Mouse (Mus musculus): ENCODE data around the gene Rbpj. TPM values are rescaled to one million over a fixed set of nuclear protein-coding genes. Genes with fewer than 3 reads are reported as not detected.

The Rbpj gene
- polyA plus RNA-seq, 1 experiment from 2014 or later: 25.9 TPM

- H3K27ac ChIP-seq: no peak overlapping the region
- no peak overlapping the region for H3K9ac ChIP-seq (ENCODE audit: low read depth, low read length)
- H3K36me3 ChIP-seq (ENCODE audit: insufficient read depth, low read length): no peaks in the 10 kb centered on the region
- DNase-seq (ENCODE audit: low spot score) (no peak), ATAC-seq (replicated peaks; ENCODE audit: low FRiP score, low read depth) (no peak)
- no peak for TF ChIP-seq CTCF (IDR thresholded peaks at IDR 0.05; ENCODE audit: low read depth)
- no peaks in the 10 kb centered on the region for H3K4me1 ChIP-seq (replicated peaks; ENCODE audit: insufficient read depth, low read length)
- H3K4me2 ChIP-seq (ENCODE audit: low read length): no peak overlapping the region
- no peaks in the 10 kb centered on the region for H3K27me3 ChIP-seq (ENCODE audit: insufficient read depth, low read length)
- WGBS: 68% methylated on average over 6 of the region's 6 CpGs
- no peak overlapping the region for H3K4me3 ChIP-seq (replicated peaks; ENCODE audit: low read depth, low read length)
- no peaks in the 10 kb centered on the region for H3K9me3 ChIP-seq (replicated peaks; ENCODE audit: low read length)
Measured at GRCm38 (mm10) chr5:53436905-53437632, 28.9 kb upstream of the Rbpj start.

GRCm38 (mm10) chr5:53437767-53438166 is 28.2 kb upstream of the Rbpj start:
- no peak for ATAC-seq (replicated peaks; ENCODE audit: low FRiP score, low read depth)
- no peaks in the 10 kb centered on the region for H3K4me1 ChIP-seq (replicated peaks; ENCODE audit: insufficient read depth, low read length)
- H3K4me3 ChIP-seq (replicated peaks; ENCODE audit: low read depth, low read length): no peak overlapping the region
- H3K36me3 ChIP-seq (ENCODE audit: insufficient read depth, low read length): no peaks in the 10 kb centered on the region
- no peak for TF ChIP-seq CTCF (IDR thresholded peaks at IDR 0.05; ENCODE audit: low read depth)
- no peak for DNase-seq (ENCODE audit: low spot score)
- no peak overlapping the region for H3K27ac ChIP-seq
- no peak overlapping the region for H3K9ac ChIP-seq (ENCODE audit: low read depth, low read length)
- H3K27me3 ChIP-seq (ENCODE audit: insufficient read depth, low read length): no peaks in the 10 kb centered on the region
- no peaks in the 10 kb centered on the region for H3K9me3 ChIP-seq (replicated peaks; ENCODE audit: low read length)
- 82% methylated on average over 4 of the region's 4 CpGs for WGBS
- H3K4me2 ChIP-seq (ENCODE audit: low read length): no peak overlapping the region

DNA sequence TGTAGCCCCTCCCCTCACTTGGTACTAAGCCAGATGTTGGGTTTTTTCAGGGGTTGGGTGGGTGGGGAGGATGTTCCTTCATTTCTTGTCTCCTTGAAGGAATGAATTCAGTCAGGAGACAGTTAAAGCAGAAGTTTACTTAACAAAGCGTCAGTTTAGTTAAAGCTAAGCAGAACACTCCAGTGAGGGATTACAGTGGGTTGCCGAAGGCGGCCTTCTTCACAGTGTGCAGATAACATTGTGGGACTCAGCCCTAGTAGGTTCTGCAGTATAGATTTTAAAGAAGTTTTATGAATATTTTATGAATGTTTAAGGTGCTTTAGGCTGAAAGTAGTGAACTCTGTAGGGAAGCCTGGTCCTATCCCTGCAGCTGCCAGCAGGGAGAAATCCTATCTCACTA is 27.7 kb upstream of the Rbpj start:
- Histone ChIP-seq H3K27ac (no peak overlapping the region), H3K4me1 (replicated peaks; ENCODE audit: insufficient read depth, low read length) (no peaks in the 10 kb centered on the region), H3K9me3 (replicated peaks; ENCODE audit: low read length) (no peaks in the 10 kb centered on the region), H3K36me3 (ENCODE audit: insufficient read depth, low read length) (no peaks in the 10 kb centered on the region), H3K4me3 (replicated peaks; ENCODE audit: low read depth, low read length) (no peak overlapping the region), H3K9ac (ENCODE audit: low read depth, low read length) (no peak overlapping the region), H3K27me3 (ENCODE audit: insufficient read depth, low read length) (no peaks in the 10 kb centered on the region), H3K4me2 (ENCODE audit: low read length) (no peak overlapping the region)
- no peak for ATAC-seq (replicated peaks; ENCODE audit: low FRiP score, low read depth)
- TF ChIP-seq CTCF (IDR thresholded peaks at IDR 0.05; ENCODE audit: low read depth): no peak
- 76% methylated on average over 3 of the region's 3 CpGs for WGBS
- DNase-seq (ENCODE audit: low spot score): no peak

- Histone ChIP-seq H3K9ac (ENCODE audit: low read depth, low read length) (no peak overlapping the region), H3K4me2 (ENCODE audit: low read length) (no peak overlapping the region), H3K27ac (no peak overlapping the region), H3K9me3 (replicated peaks; ENCODE audit: low read length) (no peaks in the 10 kb centered on the region), H3K4me1 (replicated peaks; ENCODE audit: insufficient read depth, low read length) (no peaks in the 10 kb centered on the region), H3K4me3 (replicated peaks; ENCODE audit: low read depth, low read length) (no peak overlapping the region), H3K36me3 (ENCODE audit: insufficient read depth, low read length) (no peaks in the 10 kb centered on the region), H3K27me3 (ENCODE audit: insufficient read depth, low read length) (no peaks in the 10 kb centered on the region)
- WGBS: 45% methylated on average over 3 of the region's 3 CpGs
- ATAC-seq (replicated peaks; ENCODE audit: low FRiP score, low read depth): no peak
- no peak for TF ChIP-seq CTCF (IDR thresholded peaks at IDR 0.05; ENCODE audit: low read depth)
- no peak for DNase-seq (ENCODE audit: low spot score)
Measured at GRCm38 (mm10) chr5:53439655-53440054, 26.3 kb upstream of the Rbpj start.

- DNase-seq (ENCODE audit: low spot score) (no peak), ATAC-seq (replicated peaks; ENCODE audit: low FRiP score, low read depth) (no peak)
Measured at GRCm38 (mm10) chr5:53444030-53444429, 21.9 kb upstream of the Rbpj start.

DNA sequence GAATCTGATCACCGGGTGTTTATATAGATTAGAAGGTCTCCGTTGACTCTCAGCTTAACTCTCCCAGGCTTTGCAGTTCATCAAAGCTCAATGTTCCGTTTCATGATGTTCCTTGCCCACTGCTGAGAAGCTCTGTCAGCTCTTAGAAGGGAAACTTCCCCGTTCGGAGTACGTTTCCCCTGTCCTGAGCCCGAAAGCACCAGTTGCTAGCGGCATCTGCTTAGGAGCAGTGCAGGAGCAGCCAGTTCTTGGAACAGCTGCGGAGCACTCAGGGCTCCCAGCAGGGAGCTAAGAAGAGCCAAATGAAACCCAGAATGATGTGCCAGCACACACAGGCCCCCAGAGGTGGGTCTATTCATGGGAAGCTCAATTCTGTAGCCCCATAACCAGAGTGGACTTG is 15.0 kb upstream of the Rbpj start:
- no peak overlapping the region for H3K9ac ChIP-seq (ENCODE audit: low read depth, low read length)
- no peak overlapping the region for H3K4me3 ChIP-seq (replicated peaks; ENCODE audit: low read depth, low read length)
- no peaks in the 10 kb centered on the region for H3K9me3 ChIP-seq (replicated peaks; ENCODE audit: low read length)
- no peaks in the 10 kb centered on the region for H3K36me3 ChIP-seq (ENCODE audit: insufficient read depth, low read length)
- no peak overlapping the region for H3K4me2 ChIP-seq (ENCODE audit: low read length)
- no peak for TF ChIP-seq CTCF (IDR thresholded peaks at IDR 0.05; ENCODE audit: low read depth)
- H3K4me1 ChIP-seq (replicated peaks; ENCODE audit: insufficient read depth, low read length): no peaks in the 10 kb centered on the region
- H3K27ac ChIP-seq: no peak overlapping the region
- no peaks in the 10 kb centered on the region for H3K27me3 ChIP-seq (ENCODE audit: insufficient read depth, low read length)
- no peak for DNase-seq (ENCODE audit: low spot score)
- ATAC-seq (replicated peaks; ENCODE audit: low FRiP score, low read depth): no peak
- 61% methylated on average over 9 of the region's 9 CpGs for WGBS

More at GRCm38 (mm10) chr5:53444030-53444429, 21.9 kb upstream of the Rbpj start:
- H3K27ac ChIP-seq: no peak overlapping the region
- H3K4me3 ChIP-seq (replicated peaks; ENCODE audit: low read depth, low read length): no peak overlapping the region
- 86% methylated on average over 5 of the region's 5 CpGs for WGBS
- H3K4me2 ChIP-seq (ENCODE audit: low read length): no peak overlapping the region
- no peaks in the 10 kb centered on the region for H3K27me3 ChIP-seq (ENCODE audit: insufficient read depth, low read length)
- H3K36me3 ChIP-seq (ENCODE audit: insufficient read depth, low read length): no peaks in the 10 kb centered on the region
- no peak overlapping the region for H3K9ac ChIP-seq (ENCODE audit: low read depth, low read length)
- no peak for TF ChIP-seq CTCF (IDR thresholded peaks at IDR 0.05; ENCODE audit: low read depth)
- no peaks in the 10 kb centered on the region for H3K4me1 ChIP-seq (replicated peaks; ENCODE audit: insufficient read depth, low read length)
- H3K9me3 ChIP-seq (replicated peaks; ENCODE audit: low read length): no peaks in the 10 kb centered on the region

DNA sequence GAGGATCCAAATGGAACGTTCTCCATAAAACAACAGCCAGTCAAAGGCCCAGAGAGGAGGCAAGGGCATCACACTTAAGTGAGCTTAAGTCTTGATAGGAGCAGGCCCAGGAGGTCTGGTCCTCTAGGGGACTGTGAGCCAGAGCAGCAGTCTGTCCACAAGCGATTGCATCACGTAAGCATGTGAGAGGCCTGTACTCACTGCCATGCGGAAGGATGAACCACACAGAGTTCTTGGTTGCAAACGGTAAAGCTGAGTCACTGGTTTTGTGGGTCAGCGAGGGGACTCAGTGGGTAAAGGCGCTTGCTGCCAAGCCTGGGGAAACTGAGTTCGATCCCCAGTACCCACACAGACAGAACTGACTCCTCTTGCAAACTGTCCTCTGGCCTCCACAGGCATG is 14.1 kb upstream of the Rbpj start:
- no peaks in the 10 kb centered on the region for H3K27me3 ChIP-seq (ENCODE audit: insufficient read depth, low read length)
- ATAC-seq (replicated peaks; ENCODE audit: low FRiP score, low read depth) (no peak), DNase-seq (ENCODE audit: low spot score) (no peak)
- no peak overlapping the region for H3K27ac ChIP-seq
- no peak for TF ChIP-seq CTCF (IDR thresholded peaks at IDR 0.05; ENCODE audit: low read depth)
- WGBS: 89% methylated on average over 8 of the region's 8 CpGs
- no peaks in the 10 kb centered on the region for H3K9me3 ChIP-seq (replicated peaks; ENCODE audit: low read length)
- H3K4me3 ChIP-seq (replicated peaks; ENCODE audit: low read depth, low read length): no peak overlapping the region
- H3K36me3 ChIP-seq (ENCODE audit: insufficient read depth, low read length): no peaks in the 10 kb centered on the region
- no peak overlapping the region for H3K4me2 ChIP-seq (ENCODE audit: low read length)
- H3K4me1 ChIP-seq (replicated peaks; ENCODE audit: insufficient read depth, low read length): no peaks in the 10 kb centered on the region
- H3K9ac ChIP-seq (ENCODE audit: low read depth, low read length): no peak overlapping the region

Data from kidney, postnatal 0 days (tissue).